Mouse (Mus musculus): ENCODE data around the gene Cacnb4.

Gene Cacnb4

DNA sequence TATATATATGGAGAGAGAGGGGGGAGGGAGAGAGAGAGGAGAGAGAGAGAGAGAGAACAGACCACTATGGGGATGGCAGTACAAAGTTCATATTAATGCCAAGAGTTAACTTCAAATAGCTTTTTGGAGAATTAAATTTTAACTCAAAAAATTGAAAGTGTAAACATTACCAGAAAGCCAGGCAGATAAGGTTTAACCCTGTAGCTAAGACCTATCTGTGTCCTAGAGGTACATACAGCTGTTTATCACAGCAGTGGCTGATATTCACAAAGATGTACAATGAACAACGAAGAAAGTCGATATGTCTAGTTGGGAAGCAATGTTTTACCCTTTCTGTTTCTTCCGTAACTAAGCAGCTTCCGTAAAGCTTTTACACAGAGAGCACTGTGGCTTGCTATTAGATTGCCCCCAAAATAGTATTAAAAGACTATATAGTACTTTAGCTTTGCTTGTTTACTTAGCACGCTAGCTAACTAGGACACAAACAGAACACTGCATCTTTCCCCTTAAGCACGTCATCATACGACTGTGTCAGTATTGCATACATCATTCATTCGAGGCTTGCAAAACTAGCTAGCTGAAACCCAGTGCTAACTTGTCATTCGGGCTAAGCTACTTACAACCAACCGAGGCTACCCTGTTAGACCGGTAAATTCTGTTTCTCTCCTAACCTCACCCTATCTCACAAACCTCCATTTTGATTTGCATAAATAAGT lies 72.5 kb downstream of the Cacnb4 start:
- no peak for DNase-seq (ENCODE audit: low spot score)

DNA sequence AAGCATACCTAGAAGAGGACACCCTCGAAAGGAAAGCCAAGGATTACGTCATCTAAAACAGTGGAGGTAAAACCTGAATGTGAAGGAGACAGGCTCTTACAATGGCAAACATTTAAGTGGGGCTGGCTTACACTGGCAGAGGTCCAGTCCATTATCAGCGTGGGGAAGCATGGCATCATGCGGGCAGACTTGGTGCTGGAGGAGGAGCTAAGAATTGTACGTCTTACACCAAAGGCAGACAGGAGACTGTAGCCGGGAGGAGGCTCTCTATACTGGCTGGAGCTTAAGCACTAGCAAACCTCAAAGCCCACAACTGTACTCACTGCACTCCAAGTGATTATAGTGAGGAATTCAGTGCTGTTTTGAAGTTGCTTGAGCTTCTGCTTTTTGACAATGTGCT lies 73.2 kb downstream of the Cacnb4 start:
- no peak for DNase-seq (ENCODE audit: low spot score)

DNA sequence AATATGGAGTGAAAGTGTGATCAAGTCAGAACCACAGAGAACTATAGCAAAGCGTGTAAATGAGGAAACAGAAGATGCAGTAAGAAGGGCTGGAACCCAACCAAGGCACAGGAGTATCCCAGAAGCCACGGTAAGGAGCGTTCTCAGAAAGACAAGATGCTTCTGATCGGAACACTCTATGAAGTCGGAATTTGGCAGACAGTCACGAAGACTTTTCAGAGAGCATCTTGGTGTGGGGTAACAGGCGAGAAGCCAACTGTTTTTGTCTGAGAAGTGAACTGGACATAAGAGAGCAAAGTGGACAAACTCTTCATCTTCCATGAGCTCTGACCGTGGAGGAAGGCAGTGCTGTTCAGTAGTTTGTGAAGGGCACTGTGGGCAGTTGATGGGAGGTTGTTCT lies 73.7 kb downstream of the Cacnb4 start:
- no peak for DNase-seq (ENCODE audit: low spot score)

GRCm38 (mm10) chr2:52602228-52602627 lies 74.4 kb downstream of the Cacnb4 start:
- no peak for DNase-seq (ENCODE audit: low spot score)

GRCm38 (mm10) chr2:52597511-52597910 lies 79.1 kb downstream of the Cacnb4 start:
- no peak for DNase-seq (ENCODE audit: low spot score)

GRCm38 (mm10) chr2:52593814-52594213 lies 82.8 kb downstream of the Cacnb4 start:
- DNase-seq (ENCODE audit: low spot score): no peak

- DNase-seq (ENCODE audit: low spot score): no peak
These were observed 83.4 kb downstream of the Cacnb4 start for GRCm38 (mm10) chr2:52593260-52593659.

GRCm38 (mm10) chr2:52590970-52591347 lies 85.7 kb downstream of the Cacnb4 start:
- no peak for DNase-seq (ENCODE audit: low spot score)

- no peak for DNase-seq (ENCODE audit: low spot score)
These were observed 86.2 kb downstream of the Cacnb4 start for GRCm38 (mm10) chr2:52590340-52590969.

DNA sequence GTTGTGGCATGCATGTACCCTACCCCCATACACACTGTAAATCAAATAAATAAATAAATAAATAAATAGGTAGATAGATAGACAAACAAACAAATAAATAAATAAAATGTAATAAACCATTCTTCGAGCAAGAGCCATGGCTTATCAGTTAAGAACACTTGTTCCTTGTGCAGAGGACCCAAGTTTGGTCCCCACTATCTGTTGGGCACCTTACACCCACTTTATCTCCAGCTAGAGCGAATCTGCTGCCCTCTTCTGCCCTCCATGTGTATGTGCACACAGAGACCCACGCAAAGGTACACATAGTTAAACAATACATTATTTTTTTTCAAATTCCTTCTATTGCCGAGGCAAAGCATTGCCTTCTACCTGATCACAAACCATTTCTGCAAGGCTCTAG lies 87.1 kb downstream of the Cacnb4 start:
- no peak for DNase-seq (ENCODE audit: low spot score)

- DNase-seq (ENCODE audit: low spot score): no peak
These were observed 91.2 kb downstream of the Cacnb4 start for GRCm38 (mm10) chr2:52585384-52585783.

- no peak for DNase-seq (ENCODE audit: low spot score)
These were observed 95.4 kb downstream of the Cacnb4 start for GRCm38 (mm10) chr2:52581132-52581781.

- no peak for DNase-seq (ENCODE audit: low spot score)
These were observed 95.9 kb downstream of the Cacnb4 start for GRCm38 (mm10) chr2:52580697-52581096.

- no peak for DNase-seq (ENCODE audit: low spot score)
These were observed 97.8 kb downstream of the Cacnb4 start for GRCm38 (mm10) chr2:52578846-52579245.

DNA sequence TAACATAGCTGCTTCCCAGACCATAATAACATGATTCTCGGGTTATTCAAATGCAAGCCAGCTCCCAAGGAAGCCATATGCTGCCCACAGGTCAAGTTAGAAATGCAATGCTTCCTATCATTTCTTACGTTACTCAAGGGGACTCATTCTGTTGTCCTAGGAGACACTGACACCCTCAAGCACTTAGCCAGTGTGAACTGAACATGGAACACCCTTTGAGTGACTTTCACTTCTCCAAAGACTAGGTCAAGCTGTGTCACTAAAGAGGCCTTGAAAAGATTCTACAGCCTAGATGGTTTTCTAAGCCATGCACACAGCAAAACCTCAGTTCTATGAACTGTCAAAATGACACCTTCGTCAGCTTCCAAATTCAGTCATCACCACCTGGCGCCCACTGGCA lies 98.9 kb downstream of the Cacnb4 start:
- no peak for DNase-seq (ENCODE audit: low spot score)

GRCm38 (mm10) chr2:52576546-52576945 lies 100.1 kb downstream of the Cacnb4 start:
- DNase-seq (ENCODE audit: low spot score): no peak

DNA sequence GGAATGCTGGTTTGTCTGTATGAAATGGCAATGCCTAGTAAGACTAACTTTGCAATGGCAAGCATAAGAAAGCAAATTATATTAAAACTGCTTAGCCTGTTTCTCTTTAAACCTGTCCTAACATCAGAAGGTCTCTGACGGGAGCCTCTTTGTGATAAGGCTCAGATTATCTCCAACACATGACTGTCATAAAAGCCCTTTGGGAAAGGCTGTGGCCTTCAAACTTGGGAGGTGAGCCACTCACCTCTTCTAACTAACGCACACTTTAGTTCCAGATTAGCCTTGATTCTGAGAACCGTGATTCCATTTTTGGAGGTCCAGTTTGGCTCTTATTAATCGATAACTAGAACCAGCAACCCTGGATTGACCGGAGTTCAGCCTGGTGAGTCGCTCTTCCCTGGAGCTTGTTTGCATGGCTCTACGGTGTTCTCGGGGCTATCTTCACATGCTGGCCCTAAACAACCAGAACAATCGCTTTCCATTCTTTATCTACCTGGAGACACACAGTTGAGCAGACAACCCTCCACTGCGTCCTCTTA lies 100.9 kb downstream of the Cacnb4 start:
- DNase-seq (ENCODE audit: low spot score): no peak

DNA sequence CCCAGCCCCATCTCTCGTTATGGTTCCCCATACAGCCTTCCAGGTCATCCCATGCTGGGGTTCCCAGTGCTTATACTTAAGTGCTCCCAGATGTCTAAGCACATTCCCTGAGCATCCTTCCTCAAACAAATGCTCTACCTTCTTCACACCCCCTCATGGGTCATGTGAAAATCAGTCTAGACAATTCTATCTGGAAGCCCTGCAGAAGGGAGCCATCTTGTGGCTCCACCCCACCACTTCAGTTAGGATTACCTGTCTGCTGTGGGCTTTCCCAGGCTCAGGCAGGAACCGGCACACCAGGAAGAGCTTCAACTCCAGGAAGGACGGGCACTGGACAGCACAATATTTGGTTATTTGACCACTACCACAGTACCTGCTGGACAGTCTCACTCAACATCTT lies 101.7 kb downstream of the Cacnb4 start:
- DNase-seq (ENCODE audit: low spot score): no peak

DNA sequence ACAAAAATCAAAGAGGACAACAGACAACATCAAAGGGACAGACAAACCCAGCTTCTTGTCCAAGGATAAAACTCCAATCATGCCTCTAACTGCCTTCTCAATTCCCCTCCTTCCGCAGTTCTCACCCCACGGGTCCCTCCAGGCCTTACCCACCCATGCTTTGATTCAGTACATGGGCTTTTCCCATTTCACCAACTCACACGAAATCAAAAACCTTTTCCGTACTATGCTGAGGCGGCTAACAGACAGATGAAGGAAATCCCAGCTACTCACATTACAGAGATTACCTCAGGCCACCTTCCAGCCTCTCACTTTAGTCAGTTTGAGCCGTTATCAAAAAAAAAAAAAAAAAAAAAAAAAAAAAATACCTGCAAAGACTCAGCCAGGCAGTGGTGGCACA lies 104.4 kb downstream of the Cacnb4 start:
- DNase-seq (ENCODE audit: low spot score): no peak

DNA sequence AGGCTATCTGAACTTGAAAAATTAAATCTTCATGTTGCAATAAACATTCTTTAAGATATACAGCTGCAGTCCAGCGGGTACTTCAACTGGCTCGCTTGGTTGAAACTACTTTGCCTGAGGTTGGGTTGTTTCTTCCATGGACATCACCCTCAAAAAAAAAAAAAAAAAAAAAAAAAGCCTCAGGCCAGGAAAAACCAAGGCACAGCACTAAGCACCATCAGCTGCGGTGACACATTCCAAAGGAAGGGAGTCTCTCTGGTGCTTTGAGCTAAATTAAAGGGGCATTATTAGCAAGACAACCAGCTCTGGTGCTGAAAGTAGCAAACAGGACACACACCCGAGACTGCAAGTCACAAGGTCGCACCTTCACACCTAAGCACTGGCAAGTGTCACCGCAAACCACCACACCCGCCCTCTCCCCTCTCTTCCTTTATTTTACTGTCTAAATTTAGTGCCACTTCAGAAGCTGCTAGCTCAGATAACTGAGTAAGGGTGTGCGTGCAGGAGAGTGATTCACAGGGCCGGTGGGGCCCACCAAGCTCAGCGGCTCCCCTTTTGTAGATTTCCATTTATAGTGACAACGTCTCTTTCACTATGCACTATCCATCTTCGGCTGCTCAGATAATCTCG lies 105.2 kb downstream of the Cacnb4 start:
- no peak for DNase-seq (ENCODE audit: low spot score)

DNA sequence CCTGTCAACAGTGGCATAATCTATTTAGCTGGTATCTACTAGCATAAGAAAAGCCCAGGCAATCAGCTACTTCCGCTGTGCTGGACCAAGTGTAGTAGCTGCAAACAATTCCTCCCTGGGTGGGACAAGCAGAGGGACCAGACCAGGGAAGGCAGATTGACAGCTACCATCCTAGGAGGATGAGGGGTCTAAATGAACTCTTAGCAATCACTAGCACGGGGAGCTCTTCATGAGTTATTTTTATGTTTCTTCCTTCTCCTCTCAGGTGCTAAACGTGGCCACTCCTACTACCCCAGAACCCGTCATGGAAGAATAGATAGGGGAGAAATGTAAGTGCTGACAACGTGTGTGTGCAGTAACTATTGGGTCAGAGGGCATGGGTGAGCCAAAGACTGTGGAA lies 105.8 kb downstream of the Cacnb4 start:
- DNase-seq (ENCODE audit: low spot score): no peak

GRCm38 (mm10) chr2:52570171-52570570 lies 106.5 kb downstream of the Cacnb4 start:
- no peak for DNase-seq (ENCODE audit: low spot score)

DNA sequence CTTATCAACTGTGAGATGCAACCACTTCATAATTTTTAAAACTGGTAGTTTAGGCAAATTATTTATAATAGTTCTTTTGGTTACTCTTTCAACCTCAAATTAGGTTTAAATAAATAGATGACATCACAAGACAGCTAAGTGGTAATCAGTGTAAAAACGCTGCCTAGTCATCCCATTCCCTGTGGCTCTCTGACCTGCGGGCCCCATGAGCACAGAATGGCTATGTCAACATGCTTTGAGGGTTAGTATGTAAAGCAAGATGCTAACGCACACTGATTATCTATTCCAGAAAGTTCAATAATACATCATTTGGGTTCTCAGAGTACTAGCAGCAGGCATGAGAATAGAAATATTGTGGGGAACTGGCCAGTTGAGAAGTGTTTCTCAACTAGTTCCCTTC lies 108.5 kb downstream of the Cacnb4 start:
- no peak for DNase-seq (ENCODE audit: low spot score)

All from urinary bladder, postnatal 10 days (tissue).